Mouse (Mus musculus): ENCODE measurements around the gene Rpusd3. TPM values are rescaled to one million over a fixed set of nuclear protein-coding genes. Genes with fewer than 3 reads are reported as not detected.

The Rpusd3 gene
- polyA plus RNA-seq, 1 experiment from 2014 or later, result 25.7 TPM

DNA sequence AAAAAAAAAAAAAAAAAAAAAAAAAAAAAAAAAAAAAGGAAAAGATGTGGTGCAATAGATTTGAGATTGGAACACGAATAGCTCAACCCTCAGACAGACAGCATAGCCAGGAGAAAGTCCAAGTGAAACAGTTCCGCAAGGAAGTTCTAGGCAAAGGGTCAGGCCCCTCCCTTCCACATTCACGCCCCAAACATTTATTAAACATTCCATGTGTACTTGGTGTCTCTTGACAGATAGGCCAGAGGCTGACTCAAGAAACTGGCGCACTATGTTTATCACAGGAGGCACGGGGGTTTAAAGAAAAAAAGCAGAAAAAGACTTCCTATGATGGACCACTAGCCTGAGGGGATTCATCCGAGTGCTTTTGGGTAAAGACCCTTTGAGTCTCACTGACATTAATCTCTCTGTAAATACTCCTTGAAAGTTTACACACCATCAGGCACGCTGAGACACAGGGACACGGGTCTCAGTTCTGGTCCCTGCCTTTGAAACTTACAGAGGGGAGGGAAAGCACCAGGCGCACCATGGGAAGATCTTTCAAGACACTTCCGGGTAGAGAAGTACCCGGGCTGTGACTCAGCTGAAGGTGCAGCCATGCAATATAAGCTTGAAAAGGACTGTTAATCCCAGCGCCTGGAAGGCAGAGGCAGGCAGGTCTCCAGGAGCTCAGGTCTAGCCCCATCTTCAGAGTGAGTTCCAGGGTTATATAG, 19.7 kb upstream of the Rpusd3 start:
- Histone ChIP-seq H3K27me3 (ENCODE audit: control insufficient read depth, insufficient read depth, low read length) (no peaks in the 10 kb centered on the region), H3K4me1 (ENCODE audit: control insufficient read depth, insufficient read depth, low read length) (no peaks in the 10 kb centered on the region), H3K4me2 (ENCODE audit: low read depth, low read length) (no peak overlapping the region), H3K9me3 (replicated peaks; ENCODE audit: control insufficient read depth, low read length) (no peaks in the 10 kb centered on the region), H3K27ac (replicated peaks; ENCODE audit: low read depth, low read length) (no peak overlapping the region), H3K4me3 (ENCODE audit: low read depth, low read length) (no peak overlapping the region), H3K9ac (replicated peaks; ENCODE audit: low read length) (no peak overlapping the region), H3K36me3 (replicated peaks; ENCODE audit: control insufficient read depth, insufficient read depth, low read depth, low read length) (no peaks in the 10 kb centered on the region)
- no peak for ATAC-seq (replicated peaks; ENCODE audit: insufficient number of reproducible peaks, low FRiP score, low TSS enrichment, low read depth)
- DNase-seq (ENCODE audit: low spot score), result no peak
- 61% methylated on average over 12 of the region's 12 CpGs for WGBS

GRCm38 (mm10) chr6:113437135-113437534, 18.0 kb upstream of the Rpusd3 start:
- Histone ChIP-seq H3K27me3 (ENCODE audit: control insufficient read depth, insufficient read depth, low read length) (no peaks in the 10 kb centered on the region), H3K4me3 (ENCODE audit: low read depth, low read length) (no peak overlapping the region), H3K27ac (replicated peaks; ENCODE audit: low read depth, low read length) (no peak overlapping the region), H3K4me1 (ENCODE audit: control insufficient read depth, insufficient read depth, low read length) (no peaks in the 10 kb centered on the region), H3K36me3 (replicated peaks; ENCODE audit: control insufficient read depth, insufficient read depth, low read depth, low read length) (no peaks in the 10 kb centered on the region), H3K9ac (replicated peaks; ENCODE audit: low read length) (no peak overlapping the region), H3K4me2 (ENCODE audit: low read depth, low read length) (no peak overlapping the region), H3K9me3 (replicated peaks; ENCODE audit: control insufficient read depth, low read length) (no peaks in the 10 kb centered on the region)
- DNase-seq (ENCODE audit: low spot score), result no peak
- WGBS, result 77% methylated on average over 12 of the region's 12 CpGs
- ATAC-seq (replicated peaks; ENCODE audit: insufficient number of reproducible peaks, low FRiP score, low TSS enrichment, low read depth), result no peak

DNA sequence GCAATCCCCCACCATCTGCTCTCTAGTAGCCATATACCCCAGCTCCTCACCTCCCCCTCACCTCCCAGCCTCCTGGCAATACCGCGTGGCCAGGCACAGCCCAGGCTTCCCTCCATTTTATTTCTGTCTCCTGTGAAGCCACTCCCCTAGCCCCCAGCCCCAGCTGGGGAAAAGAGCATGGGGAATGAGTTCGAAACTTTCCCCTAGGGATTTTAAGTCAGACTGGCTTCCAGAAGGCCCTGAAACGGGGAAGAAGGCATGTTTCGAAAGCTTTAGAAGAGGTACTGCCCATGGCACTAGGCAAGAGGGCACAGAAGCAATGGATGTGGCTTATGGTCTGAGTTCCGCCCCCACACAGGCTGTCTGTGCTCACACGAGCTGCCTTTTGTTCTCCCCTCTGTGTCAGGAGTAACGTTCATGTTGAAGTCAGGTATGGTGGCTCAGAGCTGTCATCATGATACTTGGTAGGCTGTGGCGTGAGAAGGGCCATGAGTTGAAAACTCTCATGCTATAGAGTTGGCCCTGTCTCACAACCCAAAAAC, 16.6 kb upstream of the Rpusd3 start, which contains the start of gene Cidec:
Cidec (minus strand) TSS at position 97 of the 542 bp plus-strand sequence.
- Histone ChIP-seq H3K4me2 (ENCODE audit: low read depth, low read length) (no peak within 1 kb of the TSS), H3K36me3 (replicated peaks; ENCODE audit: control insufficient read depth, insufficient read depth, low read depth, low read length) (no peaks in the 10 kb centered on the region), H3K27me3 (ENCODE audit: control insufficient read depth, insufficient read depth, low read length) (no peaks in the 10 kb centered on the region), H3K27ac (replicated peaks; ENCODE audit: low read depth, low read length) (no peak within 1 kb of the TSS), H3K4me3 (ENCODE audit: low read depth, low read length) (no peak within 1 kb of the TSS), H3K9me3 (replicated peaks; ENCODE audit: control insufficient read depth, low read length) (no peaks in the 10 kb centered on the region), H3K4me1 (ENCODE audit: control insufficient read depth, insufficient read depth, low read length) (no peaks in the 10 kb centered on the region), H3K9ac (replicated peaks; ENCODE audit: low read length) (no peak within 1 kb of the TSS)
- ATAC-seq (replicated peaks; ENCODE audit: insufficient number of reproducible peaks, low FRiP score, low TSS enrichment, low read depth) (no peak), DNase-seq (ENCODE audit: low spot score) (no peak)
- 68% methylated on average over 9 of the region's 9 CpGs for WGBS

DNA sequence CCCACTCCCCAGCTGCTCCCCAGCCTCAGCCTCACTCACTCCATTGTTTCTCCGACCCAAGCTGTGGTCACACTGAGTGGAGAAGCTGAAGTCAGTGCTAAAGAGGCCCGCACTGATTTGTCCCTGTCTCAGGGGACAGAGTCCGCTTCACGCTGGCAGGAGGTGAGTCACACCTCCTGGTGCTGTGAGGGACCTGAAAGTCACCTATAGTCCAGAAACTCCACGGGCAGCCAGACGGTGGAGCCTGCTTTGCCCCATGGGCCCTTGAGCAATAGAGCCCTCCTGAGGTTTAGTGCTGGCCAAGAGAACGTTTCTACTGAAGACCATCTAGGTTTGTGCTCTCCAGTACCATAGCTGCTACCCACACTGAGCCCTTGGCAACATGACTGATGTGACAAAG, 15.6 kb upstream of the Rpusd3 start:
- H3K4me2 ChIP-seq (ENCODE audit: low read depth, low read length), result no peak overlapping the region
- no peaks in the 10 kb centered on the region for H3K4me1 ChIP-seq (ENCODE audit: control insufficient read depth, insufficient read depth, low read length)
- DNase-seq (ENCODE audit: low spot score) (no peak), ATAC-seq (replicated peaks; ENCODE audit: insufficient number of reproducible peaks, low FRiP score, low TSS enrichment, low read depth) (no peak)
- H3K27me3 ChIP-seq (ENCODE audit: control insufficient read depth, insufficient read depth, low read length), result no peaks in the 10 kb centered on the region
- no peak overlapping the region for H3K27ac ChIP-seq (replicated peaks; ENCODE audit: low read depth, low read length)
- H3K4me3 ChIP-seq (ENCODE audit: low read depth, low read length), result no peak overlapping the region
- H3K9ac ChIP-seq (replicated peaks; ENCODE audit: low read length), result no peak overlapping the region
- no peaks in the 10 kb centered on the region for H3K36me3 ChIP-seq (replicated peaks; ENCODE audit: control insufficient read depth, insufficient read depth, low read depth, low read length)
- no peaks in the 10 kb centered on the region for H3K9me3 ChIP-seq (replicated peaks; ENCODE audit: control insufficient read depth, low read length)
- WGBS, result 76% methylated on average over 7 of the region's 7 CpGs

- no peak overlapping the region for H3K4me2 ChIP-seq (ENCODE audit: low read depth, low read length)
- H3K27me3 ChIP-seq (ENCODE audit: control insufficient read depth, insufficient read depth, low read length), result no peaks in the 10 kb centered on the region
- no peak overlapping the region for H3K9ac ChIP-seq (replicated peaks; ENCODE audit: low read length)
- no peaks in the 10 kb centered on the region for H3K4me1 ChIP-seq (ENCODE audit: control insufficient read depth, insufficient read depth, low read length)
- no peaks in the 10 kb centered on the region for H3K9me3 ChIP-seq (replicated peaks; ENCODE audit: control insufficient read depth, low read length)
- WGBS, result 76% methylated on average over 3 of the region's 3 CpGs
- no peaks in the 10 kb centered on the region for H3K36me3 ChIP-seq (replicated peaks; ENCODE audit: control insufficient read depth, insufficient read depth, low read depth, low read length)
- DNase-seq (ENCODE audit: low spot score) (no peak), ATAC-seq (replicated peaks; ENCODE audit: insufficient number of reproducible peaks, low FRiP score, low TSS enrichment, low read depth) (no peak)
- H3K4me3 ChIP-seq (ENCODE audit: low read depth, low read length), result no peak overlapping the region
- H3K27ac ChIP-seq (replicated peaks; ENCODE audit: low read depth, low read length), result no peak overlapping the region
Measured at GRCm38 (mm10) chr6:113433661-113434060, 14.5 kb upstream of the Rpusd3 start.

DNA sequence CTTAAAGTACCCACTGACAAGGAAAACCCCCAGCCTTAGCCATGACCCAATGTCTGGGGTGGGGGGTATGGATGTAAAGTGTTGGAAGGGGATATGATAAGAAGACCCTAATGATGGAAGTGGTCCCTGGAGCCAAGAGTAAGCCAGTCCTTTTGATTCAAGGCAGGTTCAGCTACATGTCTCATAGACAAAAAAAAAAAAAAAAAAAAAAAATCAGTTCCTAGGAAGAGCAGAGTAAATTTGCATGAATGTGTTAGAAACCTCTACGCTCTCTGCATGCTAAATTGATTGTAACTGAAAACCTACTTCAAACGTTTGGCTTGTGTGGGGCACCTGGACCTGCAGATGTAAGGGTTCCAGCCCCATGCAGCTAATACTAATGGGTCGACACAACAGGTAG, 12.7 kb upstream of the Rpusd3 start:
- Histone ChIP-seq H3K9me3 (replicated peaks; ENCODE audit: control insufficient read depth, low read length) (no peaks in the 10 kb centered on the region), H3K36me3 (replicated peaks; ENCODE audit: control insufficient read depth, insufficient read depth, low read depth, low read length) (no peaks in the 10 kb centered on the region), H3K9ac (replicated peaks; ENCODE audit: low read length) (no peak overlapping the region), H3K4me3 (ENCODE audit: low read depth, low read length) (no peak overlapping the region), H3K4me2 (ENCODE audit: low read depth, low read length) (no peak overlapping the region), H3K27ac (replicated peaks; ENCODE audit: low read depth, low read length) (no peak overlapping the region), H3K4me1 (ENCODE audit: control insufficient read depth, insufficient read depth, low read length) (no peaks in the 10 kb centered on the region), H3K27me3 (ENCODE audit: control insufficient read depth, insufficient read depth, low read length) (no peaks in the 10 kb centered on the region)
- WGBS, result 65% methylated on average over 3 of the region's 3 CpGs
- ATAC-seq (replicated peaks; ENCODE audit: insufficient number of reproducible peaks, low FRiP score, low TSS enrichment, low read depth), result no peak
- no peak for DNase-seq (ENCODE audit: low spot score)

- no peak overlapping the region for H3K9ac ChIP-seq (replicated peaks; ENCODE audit: low read length)
- ATAC-seq (replicated peaks; ENCODE audit: insufficient number of reproducible peaks, low FRiP score, low TSS enrichment, low read depth) (no peak), DNase-seq (ENCODE audit: low spot score) (no peak)
- H3K36me3 ChIP-seq (replicated peaks; ENCODE audit: control insufficient read depth, insufficient read depth, low read depth, low read length), result no peaks in the 10 kb centered on the region
- H3K27ac ChIP-seq (replicated peaks; ENCODE audit: low read depth, low read length), result no peak overlapping the region
- H3K4me1 ChIP-seq (ENCODE audit: control insufficient read depth, insufficient read depth, low read length), result no peaks in the 10 kb centered on the region
- no peaks in the 10 kb centered on the region for H3K9me3 ChIP-seq (replicated peaks; ENCODE audit: control insufficient read depth, low read length)
- 58% methylated on average over 3 of the region's 3 CpGs for WGBS
- no peak overlapping the region for H3K4me2 ChIP-seq (ENCODE audit: low read depth, low read length)
- H3K4me3 ChIP-seq (ENCODE audit: low read depth, low read length), result no peak overlapping the region
- no peaks in the 10 kb centered on the region for H3K27me3 ChIP-seq (ENCODE audit: control insufficient read depth, insufficient read depth, low read length)
Measured at GRCm38 (mm10) chr6:113430846-113431245, 11.7 kb upstream of the Rpusd3 start.

DNA sequence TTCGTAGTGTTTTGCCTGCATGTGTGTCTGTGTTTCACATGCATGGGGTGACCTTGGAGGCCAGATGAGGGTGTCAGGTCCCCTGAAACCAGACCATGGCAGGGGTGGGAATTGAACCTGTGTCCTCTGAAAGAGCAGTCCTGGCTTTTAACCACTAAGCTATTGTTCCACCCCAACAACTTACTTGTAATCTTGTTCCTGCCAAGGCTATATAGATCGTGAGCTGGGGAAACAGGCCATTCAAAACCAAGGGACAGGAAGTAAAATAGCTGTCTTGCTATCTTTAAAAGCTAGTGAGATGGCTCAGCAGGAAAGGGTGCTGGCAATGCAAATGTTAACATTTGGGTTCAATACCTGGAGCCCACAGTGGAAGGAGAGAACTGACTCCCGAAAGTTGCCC, 10.8 kb upstream of the Rpusd3 start:
- H3K9me3 ChIP-seq (replicated peaks; ENCODE audit: control insufficient read depth, low read length), result no peaks in the 10 kb centered on the region
- no peaks in the 10 kb centered on the region for H3K36me3 ChIP-seq (replicated peaks; ENCODE audit: control insufficient read depth, insufficient read depth, low read depth, low read length)
- no peaks in the 10 kb centered on the region for H3K27me3 ChIP-seq (ENCODE audit: control insufficient read depth, insufficient read depth, low read length)
- H3K4me1 ChIP-seq (ENCODE audit: control insufficient read depth, insufficient read depth, low read length), result no peaks in the 10 kb centered on the region
- H3K9ac ChIP-seq (replicated peaks; ENCODE audit: low read length), result no peak overlapping the region
- no peak overlapping the region for H3K4me3 ChIP-seq (ENCODE audit: low read depth, low read length)
- 83% methylated on average over 3 of the region's 3 CpGs for WGBS
- DNase-seq (ENCODE audit: low spot score), result no peak
- no peak overlapping the region for H3K4me2 ChIP-seq (ENCODE audit: low read depth, low read length)
- no peak for ATAC-seq (replicated peaks; ENCODE audit: insufficient number of reproducible peaks, low FRiP score, low TSS enrichment, low read depth)
- no peak overlapping the region for H3K27ac ChIP-seq (replicated peaks; ENCODE audit: low read depth, low read length)
